Mouse (Mus musculus) liver, postnatal 0 days (tissue): Measurements from ENCODE around the gene Ube2q2.

ENCODE experiments used
- CTCF ChIP-seq: sonication (generic); IDR thresholded peaks from 2 replicates; pipeline ENCODE4 v1.5.1; 2016; ENCODE audit warnings: antibody characterized with exemption, low read depth
- EP300 ChIP-seq: IDR thresholded peaks from 2 replicates; pipeline ENCODE4 v1.6.1; 2016; ENCODE audit warnings: antibody characterized with exemption, low read depth, mild to moderate bottlenecking

- no peak for TF ChIP-seq EP300
- no peak for TF ChIP-seq CTCF
These were observed at the start of gene Ube2q2 for GRCm38 (mm10) chr9:55148854-55149498.
